Mouse (Mus musculus): ENCODE measurements around the gene Magohb.

The Magohb gene

GRCm38 (mm10) chr6:131262009-131262408 is 31.0 kb downstream of the Magohb start:
- DNase-seq (ENCODE audit: low spot score) = no peak

- DNase-seq (ENCODE audit: low spot score) = no peak
Measured at GRCm38 (mm10) chr6:131247206-131247605, 45.8 kb downstream of the Magohb start, which contains the start of gene Klra2. TSS of gene Klra2 (minus strand) at chr6:131247362.

GRCm38 (mm10) chr6:131245081-131245480 is 48.0 kb downstream of the Magohb start:
- DNase-seq (ENCODE audit: low spot score) = no peak

Measured in T-cell, adult 2 months (primary cell).